Mouse (Mus musculus): ENCODE results near the gene Map2k5.

DNA sequence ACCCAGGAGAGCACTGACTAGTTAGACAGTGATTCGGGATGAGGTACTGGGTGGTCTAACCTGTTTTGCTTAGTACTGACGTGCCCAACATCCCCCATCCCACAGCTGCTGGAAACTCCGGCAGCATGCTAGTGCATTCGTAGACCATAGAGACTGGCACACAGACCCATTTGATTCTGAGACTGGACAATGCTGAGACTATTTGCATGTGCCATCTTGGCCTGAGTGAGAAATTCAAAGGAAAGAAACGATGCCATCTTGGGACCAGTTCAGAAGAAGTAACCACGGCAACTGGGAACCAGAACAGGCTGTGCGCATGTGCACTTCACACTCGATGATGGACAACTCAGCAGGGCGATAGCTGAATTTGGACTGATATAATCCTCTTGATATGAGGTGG is 93.3 kb downstream of the Map2k5 start:
- TF ChIP-seq CTCF (IDR thresholded peaks at IDR 0.05; ENCODE audit: insufficient read depth, low read length) (no peak), POLR2A (IDR thresholded peaks at IDR 0.05; ENCODE audit: borderline replicate concordance, extremely low read depth, low read depth, low read length) (no peak)

All from lung, adult 2 months (tissue).